In the genomic region with DNA sequence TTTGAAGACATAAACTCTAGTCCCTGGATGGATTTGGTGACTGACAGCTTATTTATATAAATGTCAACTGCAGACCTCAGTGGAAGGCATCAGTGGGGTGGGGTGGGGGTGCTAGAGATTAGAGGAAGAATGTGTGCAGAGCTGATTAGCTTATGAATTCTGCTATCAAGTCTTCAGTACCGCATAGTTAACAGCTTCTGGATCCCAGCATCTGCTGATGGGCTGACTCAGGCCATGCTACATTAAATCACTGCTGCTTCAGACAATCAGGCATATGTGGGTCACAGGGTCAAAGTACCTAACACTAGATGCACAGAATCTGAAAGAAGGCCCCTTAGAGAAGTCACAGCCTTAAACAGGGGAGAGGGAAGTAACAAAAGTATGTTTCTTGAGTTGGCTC, we compare ENCODE assay signal across 20 mouse cellular contexts.
DNase-seq lines count a peak whose midpoint lies in the region; ATAC-seq lines count a peak whose summit lies in the region.
"Had no signal": no experiment of that assay in that cellular context is flagged by ENCODE, and none has a peak within 500 bp of the region (broad histone marks: within the 10 kb centered on the region; RNA-seq: fewer than 3 reads in every experiment).

No protein-coding gene starts in this region.

- peak; percentile 39 for DNase-seq in embryo, embryonic 10 days (ENCODE audit: low spot score)
- DNase-seq in embryo, embryonic 9.5 days (ENCODE audit: extremely low spot score): no peak
- peak; percentile 24 for DNase-seq in midbrain, embryonic 10.5 days (ENCODE audit: low spot score)
- peak; percentile 19 for DNase-seq in embryo, embryonic 11 days
- peak; percentile 35 for DNase-seq in midbrain, embryonic 14.5 days
- no peak for DNase-seq in adrenal gland, postnatal 10 days
- DNase-seq: cerebellum, postnatal 10 days; gastrocnemius, adult 2 months; heart, adult 11 months; lung, adult 2 months; lung, postnatal 4 days; spleen, adult 18-20 months; thymus, adult 18-20 months had no signal

- H3K4me3 ChIP-seq in midbrain, embryonic 10.5 days: no peak overlapping the region
- no peak overlapping the region for H3K4me3 ChIP-seq in midbrain, embryonic 15.5 days
- H3K4me3 ChIP-seq in midbrain, embryonic 14.5 days (replicated peaks; ENCODE audit: low read depth, low read length): no peak overlapping the region
- H3K4me3 ChIP-seq: gastrocnemius, adult 2 months; heart, embryonic 13.5 days; limb, embryonic 12.5 days; liver, embryonic 12.5 days had no signal

- H3K27me3 ChIP-seq in midbrain, embryonic 10.5 days (ENCODE audit: low read depth, poor library complexity, severe bottlenecking): peaks cover 75% of the 10 kb centered on the region
- H3K27me3 ChIP-seq in midbrain, embryonic 15.5 days (replicated peaks): no peaks in the 10 kb centered on the region
- H3K27me3 ChIP-seq in midbrain, embryonic 14.5 days (ENCODE audit: control insufficient read depth, insufficient read depth, low read length): no peaks in the 10 kb centered on the region
- H3K27me3 ChIP-seq: heart, embryonic 13.5 days; limb, embryonic 12.5 days; liver, embryonic 12.5 days had no signal

- no peaks in the 10 kb centered on the region for H3K36me3 ChIP-seq in midbrain, embryonic 10.5 days
- no peaks in the 10 kb centered on the region for H3K36me3 ChIP-seq in midbrain, embryonic 15.5 days (replicated peaks)
- no peaks in the 10 kb centered on the region for H3K36me3 ChIP-seq in midbrain, embryonic 14.5 days (ENCODE audit: control insufficient read depth, insufficient read depth, low read length)
- H3K36me3 ChIP-seq: heart, embryonic 13.5 days; limb, embryonic 12.5 days; liver, embryonic 12.5 days had no signal

- no peak overlapping the region for H3K4me2 ChIP-seq in midbrain, embryonic 15.5 days
- no peak overlapping the region for H3K4me2 ChIP-seq in midbrain, embryonic 14.5 days (ENCODE audit: low read length)
- H3K4me2 ChIP-seq: heart, embryonic 13.5 days; limb, embryonic 12.5 days; liver, embryonic 12.5 days had no signal

- H3K9ac ChIP-seq in midbrain, embryonic 15.5 days: no peak overlapping the region
- H3K9ac ChIP-seq in midbrain, embryonic 14.5 days (replicated peaks; ENCODE audit: low read length): no peak overlapping the region
- H3K9ac ChIP-seq: heart, embryonic 13.5 days; limb, embryonic 12.5 days; liver, embryonic 12.5 days had no signal

- H3K4me1 ChIP-seq in midbrain, embryonic 10.5 days: peaks cover 31% of the 10 kb centered on the region
- H3K4me1 ChIP-seq in midbrain, embryonic 15.5 days: peaks cover 25% of the 10 kb centered on the region
- H3K4me1 ChIP-seq in midbrain, embryonic 14.5 days (ENCODE audit: control insufficient read depth, insufficient read depth, low read length): peaks cover 28% of the 10 kb centered on the region

- no peak for ATAC-seq in midbrain, embryonic 15.5 days (replicated peaks)
- ATAC-seq in midbrain, embryonic 14.5 days (ENCODE audit: low FRiP score, low TSS enrichment): no peak; the same call in 1 of the 2 replicates
- ATAC-seq in megakaryocyte, adult 5-6 weeks (ENCODE audit: poor library complexity, severe bottlenecking): no peak
- ATAC-seq: hindbrain, embryonic 16.5 days; intestine, postnatal 0 days; liver, embryonic 12.5 days had no signal

- no peaks in the 10 kb centered on the region; the same call in 1 of the 2 replicates for H3K9me3 ChIP-seq in midbrain, embryonic 10.5 days (replicated peaks)
- H3K9me3 ChIP-seq in midbrain, embryonic 15.5 days: no peaks in the 10 kb centered on the region
- no peaks in the 10 kb centered on the region for H3K9me3 ChIP-seq in midbrain, embryonic 14.5 days (ENCODE audit: control insufficient read depth, low read length)
- H3K9me3 ChIP-seq: heart, embryonic 13.5 days; limb, embryonic 12.5 days; liver, embryonic 12.5 days had no signal

- no peak overlapping the region; the same call in 1 of the 2 replicates for H3K27ac ChIP-seq in midbrain, embryonic 10.5 days (replicated peaks)
- H3K27ac ChIP-seq in midbrain, embryonic 15.5 days: no peak overlapping the region
- peak overlapping the region; percentile 43; the same call in 1 of the 2 replicates for H3K27ac ChIP-seq in midbrain, embryonic 14.5 days (replicated peaks; ENCODE audit: low read depth, low read length)
- H3K27ac ChIP-seq: gastrocnemius, adult 2 months; heart, embryonic 13.5 days; liver, embryonic 12.5 days had no signal

- 18% methylated on average over 1 of the region's 1 CpGs for WGBS in midbrain, embryonic 10.5 days
- whole genome bisulfite sequencing in midbrain, embryonic 15.5 days: 8% methylated on average over 1 of the region's 1 CpGs
- 3% methylated on average over 1 of the region's 1 CpGs for WGBS in midbrain, embryonic 14.5 days

Comparison
In these comparisons a context has a peak if more than half of its experiments do, and no peak if none do; other contexts are left out.
1. DNase-seq: peak in embryo, embryonic 10 days (single experiment), midbrain, embryonic 10.5 days (single experiment), embryo, embryonic 11 days (single experiment) and midbrain, embryonic 14.5 days (single experiment); none in embryo, embryonic 9.5 days (single experiment) and adrenal gland, postnatal 10 days (single experiment).